Mouse (Mus musculus) monocyte, adult 5-6 weeks (primary cell): ENCODE measurements around the gene Kcnq4. TPM values are rescaled to one million over a fixed set of nuclear protein-coding genes. Genes with fewer than 3 reads are reported as not detected.

Source experiments
- ATAC-seq: fragments of 153-309, 156-312 bp; replicated peaks from 2 replicates; pipeline ENCODE4 v1.8.0; 2017; ENCODE audit warnings: mild to moderate bottlenecking; ENCODE audit not compliant: low TSS enrichment, insufficient number of reproducible peaks, severe bottlenecking, poor library complexity, low FRiP score
- total RNA-seq: library from RNA; stranded (forward); fragments of 200-1000, 200-491, 200-594 nt; gene quantifications from 3 replicates; pipeline ENCODE4 v1.2.3, GENCODE M21; 2017

The Kcnq4 gene
- total RNA-seq, 1 experiment from 2014 or later: not detected

- ATAC-seq: no peak
Measured at GRCm38 (mm10) chr4:120683278-120683997, 65.0 kb downstream of the Kcnq4 start.

GRCm38 (mm10) chr4:120682168-120682567 lies 66.2 kb downstream of the Kcnq4 start:
- ATAC-seq: peak; percentile 55; the same call in 1 of the 2 replicates

GRCm38 (mm10) chr4:120680953-120681352 lies 67.5 kb downstream of the Kcnq4 start:
- no peak for ATAC-seq

- no peak for ATAC-seq
Measured at GRCm38 (mm10) chr4:120675640-120676039, 72.8 kb downstream of the Kcnq4 start.

GRCm38 (mm10) chr4:120674775-120675451 lies 73.5 kb downstream of the Kcnq4 start:
- ATAC-seq: no peak

GRCm38 (mm10) chr4:120673606-120674005 lies 74.8 kb downstream of the Kcnq4 start:
- ATAC-seq: no peak

- ATAC-seq: no peak
Measured at GRCm38 (mm10) chr4:120671046-120671445, 77.4 kb downstream of the Kcnq4 start.

GRCm38 (mm10) chr4:120669585-120669984 lies 78.8 kb downstream of the Kcnq4 start:
- ATAC-seq: no peak

- no peak for ATAC-seq
Measured at GRCm38 (mm10) chr4:120668551-120668950, 79.9 kb downstream of the Kcnq4 start.

GRCm38 (mm10) chr4:120667555-120667954 lies 80.9 kb downstream of the Kcnq4 start:
- ATAC-seq: 0 out of 2 replicates have a peak, but pooled peaks have one; percentile 7

- 0 out of 2 replicates have a peak, but pooled peaks have one; percentile 1 for ATAC-seq
Measured at GRCm38 (mm10) chr4:120667045-120667501, 81.3 kb downstream of the Kcnq4 start.

GRCm38 (mm10) chr4:120666358-120667024 lies 81.9 kb downstream of the Kcnq4 start, which contains the start of gene Cited4:
TSS of gene Cited4 (plus strand) at chr4:120666572.
- peak; percentile 86 for ATAC-seq

GRCm38 (mm10) chr4:120665782-120666181 lies 82.6 kb downstream of the Kcnq4 start:
- ATAC-seq: no peak

GRCm38 (mm10) chr4:120665144-120665700 lies 83.2 kb downstream of the Kcnq4 start:
- ATAC-seq: no peak

GRCm38 (mm10) chr4:120664601-120665000 lies 83.8 kb downstream of the Kcnq4 start:
- ATAC-seq: no peak

- ATAC-seq: no peak
Measured at GRCm38 (mm10) chr4:120660485-120660884, 87.9 kb downstream of the Kcnq4 start.

- ATAC-seq: no peak
Measured at GRCm38 (mm10) chr4:120655898-120656297, 92.5 kb downstream of the Kcnq4 start.

- ATAC-seq: no peak
Measured at GRCm38 (mm10) chr4:120650208-120650592, 98.2 kb downstream of the Kcnq4 start.
